In the genomic region with DNA sequence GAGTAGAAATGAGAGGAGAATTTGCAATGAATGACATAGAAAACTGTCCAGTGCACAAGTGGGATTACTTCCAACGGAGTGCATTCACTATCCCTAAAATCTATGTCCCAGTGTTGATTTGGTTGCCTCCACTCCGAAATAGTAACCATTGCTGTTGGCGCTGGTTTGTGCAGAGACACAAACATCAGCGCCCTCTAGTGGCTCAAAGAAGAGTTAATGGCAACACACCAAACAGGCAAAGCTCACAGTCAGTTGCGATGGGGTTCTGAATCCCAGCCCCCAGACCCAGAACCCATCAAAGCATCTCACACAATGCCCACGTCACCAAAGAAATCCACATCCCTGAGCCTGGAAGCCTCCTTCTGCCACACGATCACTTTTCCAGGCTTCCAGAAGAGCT, we compare ENCODE assay signal across 27 mouse cellular contexts. TPM values are rescaled to one million over a fixed set of nuclear protein-coding genes. Genes with fewer than 3 reads are reported as not detected.
"Had no signal": no experiment of that assay in that cellular context is flagged by ENCODE, and none has a peak within 500 bp of the region (broad histone marks: within the 10 kb centered on the region; RNA-seq: fewer than 3 reads in every experiment).

No protein-coding gene starts in this region.

RNA-seq across cellular contexts. Expression of a gene that starts 31.7 kb away (rescaled TPM):
- total RNA-seq: gastrocnemius, adult 2 months; gastrocnemius, postnatal 25 days; heart, adult 2 months; heart, postnatal 25 days; heart, postnatal 4 days; hindbrain, postnatal 0 days; layer of hippocampus, adult 2 months; layer of hippocampus, postnatal 10 days; left cerebral cortex, adult 2 months; left cerebral cortex, postnatal 14 days; left cerebral cortex, postnatal 36 days had no signal
- polyA plus RNA-seq: heart, embryonic 11.5 days; heart, embryonic 13.5 days; heart, embryonic 15.5 days; hindbrain, embryonic 11.5 days; hindbrain, embryonic 13.5 days; hindbrain, embryonic 15.5 days; hindbrain, postnatal 0 days; intestine, embryonic 15.5 days; intestine, postnatal 0 days; kidney, embryonic 14.5 days; kidney, embryonic 16.5 days; limb, embryonic 10.5 days; limb, embryonic 12.5 days; limb, embryonic 14.5 days; liver, embryonic 11.5 days; liver, embryonic 13.5 days; liver, embryonic 15.5 days had no signal

RNA-seq across cellular contexts. Expression of a gene that starts 40.9 kb away (rescaled TPM):
- total RNA-seq: hindbrain, postnatal 0 days had no signal
- polyA plus RNA-seq: heart, embryonic 11.5 days; heart, embryonic 13.5 days; heart, embryonic 15.5 days; hindbrain, embryonic 11.5 days; hindbrain, embryonic 13.5 days; hindbrain, embryonic 15.5 days; hindbrain, postnatal 0 days; intestine, embryonic 15.5 days; intestine, postnatal 0 days; kidney, embryonic 14.5 days; kidney, embryonic 16.5 days; limb, embryonic 10.5 days; limb, embryonic 12.5 days; limb, embryonic 14.5 days; liver, embryonic 11.5 days; liver, embryonic 13.5 days had no signal
